Mouse (Mus musculus) left cerebral cortex, adult 2 months (tissue): ENCODE data around the gene Itpr1. TPM values are rescaled to one million over a fixed set of nuclear protein-coding genes. Genes with fewer than 3 reads are reported as not detected.

ENCODE experiments used
- DNase-seq, 2 experiments: peaks; one replicate each; pipeline ENCODE4 v3.0.0; 2021 to 2022; ENCODE audit warnings: low spot score in 2 of 2, mixed read lengths in 1 of 2; ENCODE audit errors: extremely low spot score in 1 of 2
- H3K27ac ChIP-seq: fragments of 200-600 bp; 2 replicates; pipeline ENCODE4 v1.8.1; 2022
- H3K4me3 ChIP-seq: fragments of 200-600 bp; 2 replicates; pipeline ENCODE4 v1.8.1; 2022
- CTCF ChIP-seq: fragments of 200-600 bp; IDR thresholded peaks from 2 replicates; pipeline ENCODE4 v1.8.1; 2022; ENCODE audit warnings: antibody characterized with exemption, mild to moderate bottlenecking, moderate library complexity
- intact Hi-C: fragments of 180-260 bp; cut with DNase I; formaldehyde crosslinking; loops from one replicate; pipeline ENCODE4 v1.15.1; 2025
- total RNA-seq, 2 experiments: library from RNA; stranded (reverse); gene quantifications; 2 replicates each; pipeline ENCODE4 v1.2.3; 2021

Gene Itpr1
- total RNA-seq, 2 experiments from 2014 or later, result 459 to 480 TPM

DNA sequence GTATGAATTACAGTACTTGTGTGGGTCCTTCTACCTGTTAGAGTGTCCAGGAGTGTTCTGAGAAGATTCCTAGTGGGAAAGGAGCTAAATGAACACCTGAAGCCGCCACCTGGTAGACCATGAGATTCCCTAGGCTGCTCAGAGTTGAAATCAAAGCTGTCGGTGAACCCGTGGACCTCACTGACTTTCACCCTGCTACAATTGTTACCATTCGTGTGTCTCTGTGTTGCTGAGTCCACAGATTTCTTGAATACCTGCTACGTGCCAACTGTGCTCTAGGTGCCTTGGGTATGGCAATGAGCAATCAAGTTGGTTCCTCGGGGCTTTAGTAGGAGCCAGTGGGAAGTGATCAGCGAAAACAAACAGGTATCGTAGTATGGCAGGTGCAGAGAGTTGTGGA, 3.9 kb downstream of the Itpr1 start:
- DNase-seq, result no peak
- H3K27ac ChIP-seq, result no peak overlapping the region
- TF ChIP-seq CTCF, result no peak
- no peak overlapping the region for H3K4me3 ChIP-seq
- intact Hi-C loops, result no loop called here

DNA sequence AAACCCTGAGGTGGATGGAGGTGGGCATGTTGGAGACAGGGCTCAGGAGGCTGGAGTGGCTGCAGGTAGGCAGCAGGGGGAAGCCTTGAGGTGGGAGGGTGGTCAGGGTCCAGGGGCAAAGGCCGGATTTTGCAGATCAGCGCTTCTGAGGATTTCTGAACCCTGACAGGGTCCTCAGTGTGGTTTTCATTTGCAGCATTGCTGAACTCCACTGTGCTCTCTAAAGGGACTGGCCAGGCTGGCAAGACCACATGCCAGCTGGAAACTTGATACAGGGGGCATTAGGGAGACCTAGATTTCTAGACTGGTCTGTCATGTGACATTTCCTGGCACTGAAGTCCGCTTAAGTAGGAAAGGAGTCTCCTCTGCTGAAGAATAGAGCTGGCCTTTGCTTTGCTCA, 5.1 kb downstream of the Itpr1 start:
- Histone ChIP-seq H3K27ac (no peak overlapping the region), H3K4me3 (no peak overlapping the region)
- no peak for DNase-seq
- TF ChIP-seq CTCF, result no peak
- intact Hi-C loops, result no loop called here

DNA sequence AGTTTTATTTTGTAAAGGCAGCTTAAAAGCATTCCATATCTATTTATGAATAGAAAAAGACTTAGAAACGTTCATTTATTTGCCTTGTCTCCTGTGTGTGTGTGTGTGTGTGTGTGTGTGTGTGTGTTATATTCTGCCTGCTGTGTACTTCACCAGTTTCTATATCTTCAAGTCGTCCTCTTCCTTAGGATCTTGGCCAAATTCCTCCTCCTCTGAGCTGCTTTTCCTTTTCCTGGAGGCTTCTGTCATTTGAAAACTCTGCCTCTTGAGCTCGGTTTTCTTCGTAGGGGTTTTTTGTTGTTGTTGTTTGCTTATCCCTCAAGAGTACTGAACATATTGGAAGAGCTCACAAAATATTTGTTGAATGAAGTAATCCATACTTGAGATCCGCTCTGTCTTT, 9.5 kb downstream of the Itpr1 start:
- DNase-seq, result no peak
- intact Hi-C loops, result no loop called here
- H3K27ac ChIP-seq, result no peak overlapping the region
- TF ChIP-seq CTCF, result no peak
- H3K4me3 ChIP-seq, result no peak overlapping the region

DNA sequence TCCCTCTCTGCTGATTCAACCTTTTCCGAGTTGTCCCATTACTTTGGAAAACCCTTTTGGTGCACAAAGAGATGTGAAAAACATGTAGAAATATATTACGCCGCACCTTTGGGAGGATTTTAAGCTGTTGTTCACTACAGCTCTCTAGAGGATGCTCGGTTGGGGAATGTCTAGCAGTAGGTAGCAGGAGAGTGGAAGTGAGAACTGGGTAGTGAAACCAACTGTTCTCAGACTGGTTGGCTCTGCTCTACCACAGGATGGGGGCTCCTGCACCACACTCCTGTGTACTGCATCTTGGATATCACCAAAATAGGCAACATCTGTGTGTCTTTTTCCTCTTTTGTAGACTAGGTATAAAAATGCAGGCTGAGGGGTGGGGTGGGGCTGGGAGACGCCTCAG, 10.0 kb downstream of the Itpr1 start:
- DNase-seq, result no peak
- intact Hi-C loops, result no loop called here
- H3K27ac ChIP-seq, result no peak overlapping the region
- H3K4me3 ChIP-seq, result no peak overlapping the region
- no peak for TF ChIP-seq CTCF

DNA sequence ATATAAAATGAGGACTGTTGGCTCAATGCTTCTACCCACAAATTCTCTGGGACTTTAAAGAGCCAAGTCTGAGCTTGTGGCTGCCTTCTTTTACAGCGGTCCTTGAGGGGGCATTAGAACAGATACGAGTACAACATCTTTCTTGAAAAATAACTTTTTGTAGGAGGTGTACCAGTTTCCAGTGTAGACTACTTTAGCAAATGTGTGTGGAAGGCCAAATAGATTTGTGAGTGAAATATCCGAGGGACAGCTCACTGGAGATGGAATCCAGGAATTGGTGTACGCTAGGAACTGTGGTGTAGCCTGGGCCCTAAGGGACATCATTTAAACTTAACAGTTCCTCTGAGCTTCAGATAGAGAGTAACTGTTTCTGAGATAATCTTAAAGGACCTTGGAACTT, 11.5 kb downstream of the Itpr1 start:
- TF ChIP-seq CTCF, result no peak
- H3K27ac ChIP-seq, result no peak overlapping the region
- no peak overlapping the region for H3K4me3 ChIP-seq
- DNase-seq, result no peak
- intact Hi-C loops, result no loop called here

DNA sequence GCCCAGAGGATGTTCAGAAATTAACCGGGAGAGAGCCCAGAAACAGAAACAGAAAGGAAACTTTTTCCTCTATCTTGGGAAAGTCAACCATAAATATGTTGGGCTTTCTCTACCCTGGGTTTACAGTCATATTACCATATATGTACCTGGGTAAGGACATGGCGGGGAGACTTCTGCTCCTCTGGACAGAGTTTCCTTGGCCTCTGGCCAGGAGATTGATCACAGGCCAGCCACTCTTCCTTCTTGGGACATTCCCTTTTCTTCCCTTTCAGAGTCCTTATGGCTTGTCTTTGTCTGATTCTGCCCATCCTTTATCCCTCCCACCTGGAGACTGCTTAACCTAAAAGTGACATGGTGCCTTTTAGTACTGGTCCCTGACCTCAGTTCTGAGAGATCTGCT, 12.1 kb downstream of the Itpr1 start:
- TF ChIP-seq CTCF, result no peak
- Histone ChIP-seq H3K4me3 (no peak overlapping the region), H3K27ac (no peak overlapping the region)
- intact Hi-C loops, result no loop called here
- DNase-seq, result no peak

DNA sequence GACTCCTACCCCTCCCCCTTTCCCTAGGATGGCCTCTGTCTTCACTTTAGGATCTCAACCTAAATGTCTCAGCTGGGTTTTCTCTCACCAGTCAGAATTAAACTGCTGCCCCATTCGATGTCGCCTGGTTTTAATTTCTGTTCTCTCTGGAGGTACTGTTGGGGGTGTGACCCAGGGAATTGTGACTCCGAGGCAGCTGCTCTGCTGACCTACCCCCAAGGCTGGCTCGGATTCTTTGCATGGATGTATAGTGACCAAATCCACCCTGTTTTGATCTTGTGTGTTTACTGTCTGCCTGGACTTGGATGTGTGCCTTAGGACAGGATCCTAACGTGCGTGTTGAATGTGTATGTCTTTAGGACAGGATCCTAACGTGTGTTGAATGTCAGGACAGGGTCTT, 13.3 kb downstream of the Itpr1 start:
- no peak for DNase-seq
- Histone ChIP-seq H3K27ac (no peak overlapping the region), H3K4me3 (no peak overlapping the region)
- intact Hi-C loops, result no loop called here
- TF ChIP-seq CTCF, result no peak

DNA sequence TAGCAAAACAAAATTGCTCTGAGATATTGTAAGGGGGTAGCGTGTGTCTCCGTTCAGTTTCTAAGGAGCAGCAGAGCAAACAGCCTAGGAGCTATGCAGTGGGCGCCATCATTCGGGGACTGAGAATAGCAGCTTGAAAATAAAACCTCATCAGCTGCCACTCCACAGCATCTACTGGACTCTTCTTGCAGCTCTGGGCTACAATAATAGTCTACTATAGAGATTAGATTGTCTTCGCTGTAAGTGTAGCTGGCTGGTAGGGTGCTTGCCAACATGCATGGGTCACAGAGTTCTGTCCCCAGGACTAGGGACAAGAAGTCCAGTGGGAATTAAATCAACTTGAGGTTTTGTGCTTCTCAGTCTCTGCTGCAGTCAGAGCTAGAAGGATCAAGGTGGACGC, 14.6 kb downstream of the Itpr1 start:
- DNase-seq, result no peak
- intact Hi-C loops, result no loop called here
- Histone ChIP-seq H3K27ac (no peak overlapping the region), H3K4me3 (no peak overlapping the region)
- TF ChIP-seq CTCF, result no peak

DNA sequence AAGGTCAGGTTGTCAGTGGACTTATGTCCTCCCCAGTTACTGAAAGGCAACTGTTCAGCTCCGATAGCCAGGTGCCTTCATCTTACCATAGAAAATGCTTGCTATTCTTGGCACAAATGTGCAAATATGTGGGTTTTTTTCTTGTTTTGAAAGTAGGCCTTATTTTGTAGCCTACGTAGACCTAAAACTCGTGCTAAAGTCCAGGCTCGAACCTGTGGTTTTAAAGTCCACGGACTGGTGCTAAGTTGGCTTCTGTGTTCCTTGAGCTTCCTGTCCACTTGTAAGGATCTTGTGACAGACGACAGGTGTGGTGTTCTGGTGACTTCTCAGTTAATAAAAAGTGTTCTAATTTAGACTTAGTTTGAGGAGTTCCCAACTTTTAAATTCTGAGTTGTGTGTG, 15.2 kb downstream of the Itpr1 start:
- intact Hi-C loops, result no loop called here
- no peak for TF ChIP-seq CTCF
- DNase-seq, result no peak
- H3K27ac ChIP-seq, result no peak overlapping the region
- H3K4me3 ChIP-seq, result no peak overlapping the region

DNA sequence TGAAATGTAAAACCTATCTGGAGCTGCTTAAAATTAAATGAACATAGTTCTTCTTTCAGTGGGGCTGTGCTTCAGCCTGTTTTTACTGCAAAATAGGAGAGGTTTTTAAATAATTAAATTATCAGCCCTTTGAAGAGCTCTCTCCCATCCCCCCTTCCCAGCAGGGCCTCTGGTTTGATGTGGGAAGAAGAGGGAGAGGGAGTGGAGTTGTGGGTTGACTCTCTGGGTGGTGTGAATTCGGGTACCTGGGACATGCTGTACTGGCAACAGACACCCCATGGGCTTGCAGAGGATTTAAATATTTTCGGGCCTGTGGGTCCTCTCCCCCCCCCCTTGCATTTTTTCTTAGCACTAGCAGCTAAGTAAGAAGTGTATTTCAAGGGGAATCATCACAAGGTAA, 15.7 kb downstream of the Itpr1 start:
- H3K4me3 ChIP-seq, result no peak overlapping the region

DNA sequence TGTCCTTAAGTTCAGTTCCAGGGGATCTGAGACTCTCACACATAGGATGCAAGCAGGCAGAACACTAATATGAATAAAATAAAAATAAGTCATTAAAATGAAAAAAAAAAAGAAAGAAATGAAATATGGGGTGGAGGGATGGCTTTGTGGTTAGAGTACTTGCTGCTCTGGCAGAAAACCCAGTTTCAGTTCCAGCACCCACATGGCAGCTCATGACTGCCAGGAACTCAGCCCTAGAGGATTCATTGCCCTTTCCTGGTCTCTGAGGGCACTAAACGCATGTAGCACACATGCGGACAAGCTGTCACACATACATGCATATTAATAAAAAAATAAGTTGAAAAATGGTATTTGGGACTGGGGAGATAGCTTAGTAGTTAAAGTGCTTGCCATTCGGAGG, 17.7 kb downstream of the Itpr1 start:
- TF ChIP-seq CTCF, result no peak
- intact Hi-C loops, result no loop called here

More for the DNA sequence above, 15.7 kb downstream of the Itpr1 start:
- no peak for DNase-seq
- intact Hi-C loops, result no loop called here
- no peak overlapping the region for H3K27ac ChIP-seq
- no peak for TF ChIP-seq CTCF

DNA sequence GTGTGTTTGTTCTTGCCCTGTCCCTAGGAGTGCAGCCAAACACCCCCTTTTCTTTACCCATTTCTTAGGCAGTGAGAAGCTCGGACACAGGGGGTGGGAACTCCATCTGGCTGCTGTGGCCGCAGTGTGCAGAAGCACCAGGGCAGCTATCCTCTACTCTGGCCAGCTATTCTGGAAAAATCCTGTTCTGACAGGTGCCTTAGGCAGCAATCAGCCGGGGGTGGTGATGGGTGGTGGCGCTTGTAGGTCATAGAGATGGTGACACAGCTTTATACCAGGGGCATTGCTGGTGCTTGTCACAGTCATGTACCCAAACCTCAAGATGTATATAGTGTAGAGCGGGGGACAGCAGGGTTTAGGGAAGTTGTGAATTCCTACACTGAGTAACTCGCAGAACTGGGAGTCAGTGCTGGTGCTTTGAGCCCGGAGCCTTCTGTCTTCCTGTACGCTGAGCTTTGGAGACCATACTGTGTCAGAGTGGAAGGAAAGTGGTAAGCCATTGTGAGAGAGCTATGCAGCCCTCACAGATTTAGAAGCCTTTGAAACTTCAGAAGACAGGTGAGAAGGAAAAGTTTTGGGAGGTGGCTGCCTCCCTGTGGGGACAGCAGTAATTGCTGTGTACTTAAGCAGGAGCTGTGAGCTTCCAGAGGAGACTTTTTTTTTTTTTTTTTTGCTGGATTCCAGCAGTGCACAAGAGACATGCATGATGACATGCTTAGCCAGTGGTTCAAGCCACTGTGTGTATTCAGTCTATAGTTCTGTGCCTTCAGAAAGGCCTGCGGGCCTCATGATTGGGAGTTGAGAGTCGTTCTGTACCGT, 19.2 kb downstream of the Itpr1 start:
- H3K4me3 ChIP-seq, result no peak overlapping the region
- intact Hi-C loops, result no loop called here
- no peak overlapping the region for H3K27ac ChIP-seq
- TF ChIP-seq CTCF, result peak; percentile 27
- no peak for DNase-seq

More for the DNA sequence above, 17.7 kb downstream of the Itpr1 start:
- DNase-seq, result no peak
- Histone ChIP-seq H3K4me3 (no peak overlapping the region), H3K27ac (no peak overlapping the region)

DNA sequence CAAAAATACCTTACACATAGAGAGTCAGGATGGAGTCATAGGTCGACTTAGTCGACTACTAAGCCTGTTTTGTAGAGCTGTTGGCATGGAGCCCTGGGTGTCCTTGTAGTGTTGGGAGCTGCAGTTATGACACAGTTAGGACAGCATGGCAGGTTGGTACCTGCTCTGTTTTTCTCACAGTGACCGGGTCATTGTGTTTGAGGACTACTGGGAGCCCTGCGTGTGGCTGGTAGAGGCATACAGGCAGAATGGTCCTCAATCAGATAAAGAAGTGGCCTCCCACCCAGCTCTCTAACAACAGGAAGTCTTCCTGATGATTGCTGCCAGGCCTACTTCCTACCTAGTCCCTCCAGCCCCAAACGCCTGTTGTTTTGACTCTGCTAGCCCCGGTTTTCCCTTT, 20.2 kb downstream of the Itpr1 start:
- intact Hi-C loops, result no loop called here
- DNase-seq, result no peak
- no peak for TF ChIP-seq CTCF
- Histone ChIP-seq H3K27ac (no peak overlapping the region), H3K4me3 (no peak overlapping the region)
